Comparison of ENCODE assay signal across 11 mouse cellular contexts in genomic region chr9:57268575-57268974, GRCm38 (mm10). TPM values are rescaled to one million over a fixed set of nuclear protein-coding genes. Genes with fewer than 3 reads are reported as not detected.
DNase-seq lines count a peak whose midpoint lies in the region; ATAC-seq and TF ChIP-seq lines count a peak whose summit lies in the region.
"Had no signal": no experiment of that assay in that cellular context is flagged by ENCODE, and none has a peak within 500 bp of the region (broad histone marks: within the 10 kb centered on the region; RNA-seq: fewer than 3 reads in every experiment).

No protein-coding gene starts in this region.

- H3K4me3 ChIP-seq in layer of hippocampus, adult 2 months: no peak overlapping the region
- no peak overlapping the region for H3K4me3 ChIP-seq in E14TG2a.4 (replicated peaks; ENCODE audit: low read length)
- no peak overlapping the region for H3K4me3 ChIP-seq in midbrain, embryonic 14.5 days (replicated peaks; ENCODE audit: low read depth, low read length)

- H3K9ac ChIP-seq in midbrain, embryonic 14.5 days (replicated peaks; ENCODE audit: low read length): no peak overlapping the region

- H3K36me3 ChIP-seq in E14TG2a.4 (ENCODE audit: insufficient read depth, low read length): no peaks in the 10 kb centered on the region
- no peaks in the 10 kb centered on the region for H3K36me3 ChIP-seq in midbrain, embryonic 14.5 days (ENCODE audit: control insufficient read depth, insufficient read depth, low read length)

- ATAC-seq in midbrain, embryonic 14.5 days (ENCODE audit: low FRiP score, low TSS enrichment): peak; percentile 43; the same call in 1 of the 2 replicates

- no peak overlapping the region for H3K4me2 ChIP-seq in midbrain, embryonic 14.5 days (ENCODE audit: low read length)

- TF ChIP-seq CTCF in layer of hippocampus, adult 2 months (conservative IDR thresholded peaks at IDR 0.05): peak; percentile 49
- TF ChIP-seq CTCF in E14TG2a.4 (conservative IDR thresholded peaks at IDR 0.05; ENCODE audit: low read length): peak; percentile 17; the same call in 1 of the 2 replicates

- no peak overlapping the region for H3K27ac ChIP-seq in layer of hippocampus, adult 2 months
- H3K27ac ChIP-seq in midbrain, embryonic 14.5 days (replicated peaks; ENCODE audit: low read depth, low read length): 0 out of 2 replicates have a peak overlapping the region, but pooled peaks have one; percentile 26

- 9% methylated on average over 3 of the region's 3 CpGs for WGBS in midbrain, embryonic 14.5 days

- peaks cover 77% of the 10 kb centered on the region for H3K27me3 ChIP-seq in E14TG2a.4 (ENCODE audit: insufficient read depth, low read length)
- no peaks in the 10 kb centered on the region for H3K27me3 ChIP-seq in midbrain, embryonic 14.5 days (ENCODE audit: control insufficient read depth, insufficient read depth, low read length)

- H3K9me3 ChIP-seq in E14TG2a.4 (ENCODE audit: low read length): no peaks in the 10 kb centered on the region
- H3K9me3 ChIP-seq in midbrain, embryonic 14.5 days (ENCODE audit: control insufficient read depth, low read length): no peaks in the 10 kb centered on the region

- no peak for DNase-seq in layer of hippocampus, adult 2 months (ENCODE audit: low spot score in 2 of 2)
- DNase-seq in layer of hippocampus, postnatal 10 days (ENCODE audit: low spot score in 2 of 2): no peak
- peak; percentile 19 for DNase-seq in c-Kit-positive CD71-positive TER-119-negative erythroid progenitor cells, embryonic 14.5 days (ENCODE audit: low read depth)
- peak; percentile 79 for DNase-seq in midbrain, embryonic 14.5 days
- DNase-seq in frontal cortex, postnatal 14 days (ENCODE audit: low spot score in 2 of 2): no peak
- no peak for DNase-seq in right cerebral cortex, adult 2 months (ENCODE audit: low spot score in 2 of 2)
- DNase-seq: heart, postnatal 10 days; right cerebral cortex, postnatal 4 days; thymus, postnatal 36 days had no signal

- peaks cover 70% of the 10 kb centered on the region for H3K4me1 ChIP-seq in E14TG2a.4 (replicated peaks; ENCODE audit: low read depth, low read length)
- peaks cover 33% of the 10 kb centered on the region for H3K4me1 ChIP-seq in midbrain, embryonic 14.5 days (ENCODE audit: control insufficient read depth, insufficient read depth, low read length)

RNA-seq across cellular contexts. Expression of gene 1700017B05Rik, which starts 6.2 kb away (rescaled TPM):
- total RNA-seq in layer of hippocampus, adult 2 months (2021): 10 to 100 TPM; 29.4 to 32.4 TPM
- total RNA-seq in layer of hippocampus, postnatal 10 days (2021): 10 to 100 TPM; 22.5 to 26.7 TPM
- polyA plus RNA-seq in midbrain, embryonic 14.5 days (2014; fragmentation: Nextera tagmentation; extraction: Ambion mirVana): 3.3 and 4.4 TPM in 2 replicates

RNA-seq across cellular contexts. Expression of gene Trcg1, which starts 32.2 kb away (rescaled TPM):
- not detected for total RNA-seq in layer of hippocampus, adult 2 months (2021)
- not detected for total RNA-seq in layer of hippocampus, postnatal 10 days (2021)
- not detected in 2 replicates for polyA plus RNA-seq in midbrain, embryonic 14.5 days (2014; fragmentation: Nextera tagmentation; extraction: Ambion mirVana)
- total RNA-seq: heart, postnatal 10 days had no signal
- polyA plus RNA-seq: limb, embryonic 11.5 days had no signal

Comparison
In these comparisons a context has a peak if more than half of its experiments do, and no peak if none do; other contexts are left out.
1. DNase-seq: peak in c-Kit-positive CD71-positive TER-119-negative erythroid progenitor cells, embryonic 14.5 days (single experiment) and midbrain, embryonic 14.5 days (single experiment); none in layer of hippocampus, adult 2 months (0 of 2), layer of hippocampus, postnatal 10 days (0 of 2), frontal cortex, postnatal 14 days (0 of 2) and right cerebral cortex, adult 2 months (0 of 2).